Comparison of ENCODE assay signal across 9 mouse cellular contexts in the genomic region with DNA sequence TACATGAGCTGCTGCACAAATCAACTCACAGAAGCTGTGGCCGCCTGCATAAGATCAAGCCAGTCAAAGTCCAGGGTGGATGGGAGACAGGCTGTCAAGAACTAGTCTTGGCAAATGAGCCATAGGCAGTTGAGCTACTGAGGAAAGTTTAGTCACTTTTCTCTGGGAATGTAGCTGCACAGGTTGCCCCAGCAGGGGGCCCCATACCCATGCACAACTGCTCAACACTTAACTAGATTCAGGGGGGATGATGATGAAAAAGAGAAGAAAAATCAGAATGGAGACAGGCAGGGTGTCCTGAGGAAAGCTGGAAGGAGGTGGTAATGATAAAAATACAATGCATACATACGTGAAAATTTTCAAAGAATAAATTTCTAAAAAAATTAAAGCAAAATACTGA. TPM values are rescaled to one million over a fixed set of nuclear protein-coding genes. Genes with fewer than 3 reads are reported as not detected.
DNase-seq lines count a peak whose midpoint lies in the region; TF ChIP-seq lines count a peak whose summit lies in the region.
"Had no signal": no experiment of that assay in that cellular context is flagged by ENCODE, and none has a peak within 500 bp of the region (broad histone marks: within the 10 kb centered on the region; RNA-seq: fewer than 3 reads in every experiment).

No protein-coding gene starts in this region.

- TF ChIP-seq CTCF in layer of hippocampus, adult 2 months (conservative IDR thresholded peaks at IDR 0.05) = peak; percentile 82
- peak; percentile 41 for TF ChIP-seq CTCF in ES-Bruce4 (IDR thresholded peaks at IDR 0.05; ENCODE audit: low read depth, low read length)

- no peaks in the 10 kb centered on the region for H3K36me3 ChIP-seq in ES-Bruce4 (ENCODE audit: control insufficient read depth, insufficient read depth, low read length, poor library complexity, severe bottlenecking)

- no peak overlapping the region for H3K4me3 ChIP-seq in layer of hippocampus, adult 2 months
- no peak overlapping the region for H3K4me3 ChIP-seq in ES-Bruce4 (ENCODE audit: low read depth, low read length)
- H3K4me3 ChIP-seq: embryonic facial prominence, embryonic 15.5 days had no signal

- no peak overlapping the region for H3K27ac ChIP-seq in layer of hippocampus, adult 2 months
- no peak overlapping the region for H3K27ac ChIP-seq in ES-Bruce4 (ENCODE audit: insufficient read depth, low read length)
- H3K27ac ChIP-seq: embryonic facial prominence, embryonic 15.5 days had no signal

- no peak for TF ChIP-seq POLR2A in ES-Bruce4 (IDR thresholded peaks at IDR 0.05; ENCODE audit: insufficient read depth, low read length)

- H3K27me3 ChIP-seq in ES-Bruce4 (ENCODE audit: control insufficient read depth, insufficient read depth, low read length, poor library complexity, severe bottlenecking) = no peaks in the 10 kb centered on the region
- H3K27me3 ChIP-seq: embryonic facial prominence, embryonic 15.5 days had no signal

- no peak overlapping the region for H3K9ac ChIP-seq in ES-Bruce4 (ENCODE audit: low read depth, poor library complexity, severe bottlenecking)
- H3K9ac ChIP-seq: embryonic facial prominence, embryonic 15.5 days had no signal

- no peak for TF ChIP-seq EP300 in ES-Bruce4 (IDR thresholded peaks at IDR 0.05; ENCODE audit: insufficient read depth, low read depth, low read length)

- H3K4me1 ChIP-seq in ES-Bruce4 (ENCODE audit: control insufficient read depth, insufficient read depth, low read length) = no peaks in the 10 kb centered on the region
- H3K4me1 ChIP-seq: embryonic facial prominence, embryonic 15.5 days had no signal

- intact Hi-C loops in left cerebral cortex, postnatal 4 days (cut with DNase I) = no loop called here

- DNase-seq in layer of hippocampus, adult 2 months (ENCODE audit: low spot score in 2 of 2) = no peak
- DNase-seq in layer of hippocampus, adult 8-10 months (ENCODE audit: low spot score in 2 of 2) = no peak
- DNase-seq in adrenal gland, postnatal 14 days = peak; percentile 63
- DNase-seq in gastrocnemius, postnatal 25 days = peak; percentile 13
- DNase-seq in lung, postnatal 10 days = peak; percentile 40
- no peak for DNase-seq in left cerebral cortex, postnatal 4 days
- no peak for DNase-seq in neural tube, embryonic 10.5 days (ENCODE audit: extremely low spot score, low spot score)

- H3K9me3 ChIP-seq in ES-Bruce4 (replicated peaks; ENCODE audit: control insufficient read depth, insufficient read depth, low read length, poor library complexity, severe bottlenecking) = no peaks in the 10 kb centered on the region
- H3K9me3 ChIP-seq: embryonic facial prominence, embryonic 15.5 days had no signal

RNA-seq across cellular contexts. Expression of gene Ralgapa1, which starts 42.7 kb away (rescaled TPM):
- total RNA-seq in layer of hippocampus, adult 2 months (2021) = 100 to 1,000 TPM; 127 to 135 TPM
- total RNA-seq in layer of hippocampus, adult 8-10 months (2022) = 100 to 1,000 TPM in 3 of 4 experiments, 10 to 100 TPM in 1; 98.5 to 138 (median 121) TPM
- polyA plus RNA-seq in ES-Bruce4 (2011; ENCODE audit: insufficient read depth, insufficient read length, low read depth, missing spikeins) = 26.0 and 34.7 TPM in 2 replicates
- 74.2 and 85.0 TPM in 2 replicates for total RNA-seq in adrenal gland, postnatal 14 days (2021)
- total RNA-seq in gastrocnemius, postnatal 25 days (2021) = 10 to 100 TPM; 35.2 to 38.6 TPM
- 100 to 1,000 TPM; 113 to 116 TPM for total RNA-seq in left cerebral cortex, postnatal 4 days (2021)

RNA-seq across cellular contexts. Expression of gene Brms1l, which starts 57.8 kb away (rescaled TPM):
- 10 to 100 TPM; 65.2 to 72.3 TPM for total RNA-seq in layer of hippocampus, adult 2 months (2021)
- 10 to 100 TPM; 67.2 to 76.9 (median 72.0) TPM for total RNA-seq in layer of hippocampus, adult 8-10 months (2022)
- 29.7 and 37.0 TPM in 2 replicates for polyA plus RNA-seq in ES-Bruce4 (2011; ENCODE audit: insufficient read depth, insufficient read length, low read depth, missing spikeins)
- 43.1 and 44.6 TPM in 2 replicates for total RNA-seq in adrenal gland, postnatal 14 days (2021)
- 10 to 100 TPM; 15.6 to 17.0 TPM for total RNA-seq in gastrocnemius, postnatal 25 days (2021)
- 10 to 100 TPM; 68.9 to 71.3 TPM for total RNA-seq in left cerebral cortex, postnatal 4 days (2021)

Comparison
In these comparisons a context has a peak if more than half of its experiments do, and no peak if none do; other contexts are left out.
1. DNase-seq: peak in adrenal gland, postnatal 14 days (single experiment), gastrocnemius, postnatal 25 days (single experiment) and lung, postnatal 10 days (single experiment); none in layer of hippocampus, adult 2 months (0 of 2), layer of hippocampus, adult 8-10 months (0 of 2), left cerebral cortex, postnatal 4 days (single experiment) and neural tube, embryonic 10.5 days (single experiment).